Mouse (Mus musculus) testis, postnatal 14 days (tissue): ENCODE results near the gene Dusp13.

Source experiments
- DNase-seq: peaks from one replicate; pipeline ENCODE4 v3.0.0; 2021; ENCODE audit warnings: low spot score

Dusp13 gene

GRCm38 (mm10) chr14:21750881-21751542, at the start of gene Dusp13:
Gene Dusp13 (minus strand): TSS chr14:21751181.
- DNase-seq, result peak; percentile 74

GRCm38 (mm10) chr14:21800641-21801040, 49.7 kb upstream of the Dusp13 start:
- DNase-seq, result no peak

- DNase-seq, result no peak
Measured at GRCm38 (mm10) chr14:21792250-21792649, 41.3 kb upstream of the Dusp13 start.

GRCm38 (mm10) chr14:21791722-21792121, 40.7 kb upstream of the Dusp13 start:
- no peak for DNase-seq

- no peak for DNase-seq
Measured at GRCm38 (mm10) chr14:21790585-21791251, 39.7 kb upstream of the Dusp13 start.

- DNase-seq, result no peak
Measured at GRCm38 (mm10) chr14:21788121-21788520, 37.1 kb upstream of the Dusp13 start.

GRCm38 (mm10) chr14:21787374-21787773, 36.4 kb upstream of the Dusp13 start:
- no peak for DNase-seq

GRCm38 (mm10) chr14:21786500-21786899, 35.5 kb upstream of the Dusp13 start:
- DNase-seq, result no peak

GRCm38 (mm10) chr14:21776201-21776600, 25.2 kb upstream of the Dusp13 start:
- no peak for DNase-seq

- no peak for DNase-seq
Measured at GRCm38 (mm10) chr14:21773946-21774345, 23.0 kb upstream of the Dusp13 start.

GRCm38 (mm10) chr14:21772506-21773281, 21.7 kb upstream of the Dusp13 start:
- DNase-seq, result no peak

GRCm38 (mm10) chr14:21766398-21766958, 15.5 kb upstream of the Dusp13 start:
- DNase-seq, result no peak

GRCm38 (mm10) chr14:21765754-21766397, 14.9 kb upstream of the Dusp13 start:
- DNase-seq, result no peak

GRCm38 (mm10) chr14:21764646-21765045, 13.7 kb upstream of the Dusp13 start:
- DNase-seq, result no peak

- DNase-seq, result no peak
Measured at GRCm38 (mm10) chr14:21763736-21764135, 12.8 kb upstream of the Dusp13 start.

GRCm38 (mm10) chr14:21761560-21761959, 10.6 kb upstream of the Dusp13 start:
- no peak for DNase-seq

GRCm38 (mm10) chr14:21753367-21753766, 2.4 kb upstream of the Dusp13 start:
- DNase-seq, result no peak

- no peak for DNase-seq
Measured at GRCm38 (mm10) chr14:21752411-21752810, 1.4 kb upstream of the Dusp13 start.

- peak; percentile 86 for DNase-seq
Measured at GRCm38 (mm10) chr14:21750008-21750880, 737 bp downstream of the Dusp13 start, which contains the start of gene Samd8. Gene Samd8 (plus strand): TSS chr14:21750531.

- DNase-seq, result no peak
Measured at GRCm38 (mm10) chr14:21748142-21748870, 2.7 kb downstream of the Dusp13 start.
